Mouse (Mus musculus) hindbrain, embryonic 11.5 days (tissue): ENCODE results near the gene Rbm5. TPM values are rescaled to one million over a fixed set of nuclear protein-coding genes. Genes with fewer than 3 reads are reported as not detected.

ENCODE experiments used
- ATAC-seq: fragments of 200-750 bp; cut with Nextera tagmentation; 2 replicates; pipeline ENCODE4 v1.8.0; 2017; ENCODE audit warnings: mild to moderate bottlenecking, moderate TSS enrichment, moderate library complexity; ENCODE audit not compliant: low FRiP score
- DNase-seq: peaks from one replicate; pipeline ENCODE4 v3.0.0-alpha.2; 2015; ENCODE audit warnings: low spot score
- H3K27ac ChIP-seq: fragments of 300-500 bp; sonication (generic); 2 replicates; pipeline ENCODE4 v1.5.1; 2014; ENCODE audit warnings: mild to moderate bottlenecking, low read depth, low read length
- H3K27me3 ChIP-seq: fragments of 300-500 bp; sonication (generic); 2 replicates; pipeline ENCODE4 v1.6.1; 2014; ENCODE audit warnings: mild to moderate bottlenecking, low read length, moderate library complexity, mixed read lengths; ENCODE audit not compliant: control insufficient read depth, insufficient read depth
- H3K36me3 ChIP-seq: fragments of 300-500 bp; sonication (generic); 2 replicates; pipeline ENCODE4 v1.6.1; 2014; ENCODE audit warnings: mild to moderate bottlenecking, low read length, moderate library complexity, mixed read lengths; ENCODE audit not compliant: control insufficient read depth, insufficient read depth
- H3K4me1 ChIP-seq: fragments of 300-500 bp; sonication (generic); replicated peaks from 2 replicates; pipeline ENCODE4 v1.6.1; 2014; ENCODE audit warnings: low read length, mixed read lengths; ENCODE audit not compliant: control insufficient read depth, insufficient read depth
- H3K4me2 ChIP-seq: fragments of 300-500 bp; sonication (generic); replicated peaks from 2 replicates; pipeline ENCODE4 v1.6.1; 2014; ENCODE audit warnings: mild to moderate bottlenecking, low read depth, low read length
- H3K4me3 ChIP-seq: fragments of 300-500 bp; sonication (generic); 2 replicates; pipeline ENCODE4 v1.5.1; 2014; ENCODE audit warnings: low read depth, low read length
- H3K9ac ChIP-seq: fragments of 300-500 bp; sonication (generic); 2 replicates; pipeline ENCODE4 v1.6.1; 2014; ENCODE audit warnings: low read depth, low read length
- H3K9me3 ChIP-seq: fragments of 300-500 bp; sonication (generic); 2 replicates; pipeline ENCODE4 v1.6.1; 2016; ENCODE audit warnings: low read length; ENCODE audit not compliant: control insufficient read depth
- WGBS: fragments of 180-500 bp; shearing (Covaris S2); extraction: QIAGEN DNeasy Blood & Tissue Kit; methylation state at CpG from one replicate; pipeline ENCODE4 v1.1.7; 2014; 5-methylcytosine and 5-hydroxymethylcytosine counted together
- polyA plus RNA-seq: library from polyadenylated mRNA; unstranded; fragments of >200 nt; fragmentation: Nextera tagmentation; extraction: Ambion mirVana; gene quantifications from 2 replicates; pipeline ENCODE4 v1.2.1, GENCODE M21; 2014

Rbm5 gene
- polyA plus RNA-seq, 1 experiment from 2014 or later: 241 TPM

DNA sequence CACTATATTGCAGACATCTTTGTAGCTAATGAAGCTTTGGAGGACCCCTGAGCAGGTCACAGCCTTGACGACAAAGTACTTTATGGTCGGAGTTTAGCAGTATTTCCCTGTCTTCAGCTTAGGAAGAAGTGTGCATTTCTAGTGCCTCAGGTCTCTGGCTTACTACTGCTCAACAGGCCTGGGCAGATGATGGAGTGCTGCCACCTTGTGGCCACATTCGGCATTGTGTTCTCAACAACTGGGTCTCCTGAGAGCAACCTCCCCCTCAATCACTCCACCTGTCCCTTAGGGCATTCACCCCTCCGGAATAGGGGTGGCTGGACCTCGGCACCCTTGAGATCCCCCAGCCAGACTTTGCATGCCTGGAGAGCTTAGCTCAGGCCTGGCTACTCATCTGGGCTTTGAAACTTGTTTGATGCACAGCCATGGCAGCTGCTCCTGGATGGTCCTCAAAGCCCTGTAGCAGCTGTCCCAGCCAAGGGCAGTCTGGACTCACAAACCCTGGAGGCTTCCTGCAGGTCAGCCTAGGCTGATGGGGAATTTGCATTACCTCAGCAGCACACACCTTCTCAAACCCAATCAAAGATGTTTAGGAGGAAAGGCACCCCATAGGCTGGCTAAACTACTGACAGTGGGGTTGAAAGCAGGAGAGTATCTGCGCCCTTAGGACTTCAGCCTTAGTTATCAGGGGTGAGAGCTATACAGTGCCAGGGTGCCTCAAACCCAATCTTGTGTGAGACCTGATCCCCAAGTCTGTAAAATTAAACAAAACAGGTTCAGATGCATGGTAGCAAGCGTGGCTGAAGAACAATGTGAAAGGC, 32.6 kb downstream of the Rbm5 start:
- WGBS: 22% methylated on average over 7 of the region's 7 CpGs
- peaks cover 7% of the 10 kb centered on the region for H3K36me3 ChIP-seq
- peaks cover 14% of the 10 kb centered on the region for H3K27me3 ChIP-seq
- H3K27ac ChIP-seq: peak overlapping the region; percentile 56; the same call in 1 of the 2 replicates
- H3K4me1 ChIP-seq: peaks cover 15% of the 10 kb centered on the region
- no peaks in the 10 kb centered on the region for H3K9me3 ChIP-seq
- H3K4me3 ChIP-seq: no peak overlapping the region
- no peak overlapping the region for H3K4me2 ChIP-seq
- H3K9ac ChIP-seq: no peak overlapping the region
- DNase-seq (peak; percentile 94), ATAC-seq (peak; percentile 58)

GRCm38 (mm10) chr9:107736185-107736485, 34.7 kb downstream of the Rbm5 start:
- ATAC-seq (no peak), DNase-seq (no peak)
- 2% methylated on average over 7 of the region's 7 CpGs for WGBS

DNA sequence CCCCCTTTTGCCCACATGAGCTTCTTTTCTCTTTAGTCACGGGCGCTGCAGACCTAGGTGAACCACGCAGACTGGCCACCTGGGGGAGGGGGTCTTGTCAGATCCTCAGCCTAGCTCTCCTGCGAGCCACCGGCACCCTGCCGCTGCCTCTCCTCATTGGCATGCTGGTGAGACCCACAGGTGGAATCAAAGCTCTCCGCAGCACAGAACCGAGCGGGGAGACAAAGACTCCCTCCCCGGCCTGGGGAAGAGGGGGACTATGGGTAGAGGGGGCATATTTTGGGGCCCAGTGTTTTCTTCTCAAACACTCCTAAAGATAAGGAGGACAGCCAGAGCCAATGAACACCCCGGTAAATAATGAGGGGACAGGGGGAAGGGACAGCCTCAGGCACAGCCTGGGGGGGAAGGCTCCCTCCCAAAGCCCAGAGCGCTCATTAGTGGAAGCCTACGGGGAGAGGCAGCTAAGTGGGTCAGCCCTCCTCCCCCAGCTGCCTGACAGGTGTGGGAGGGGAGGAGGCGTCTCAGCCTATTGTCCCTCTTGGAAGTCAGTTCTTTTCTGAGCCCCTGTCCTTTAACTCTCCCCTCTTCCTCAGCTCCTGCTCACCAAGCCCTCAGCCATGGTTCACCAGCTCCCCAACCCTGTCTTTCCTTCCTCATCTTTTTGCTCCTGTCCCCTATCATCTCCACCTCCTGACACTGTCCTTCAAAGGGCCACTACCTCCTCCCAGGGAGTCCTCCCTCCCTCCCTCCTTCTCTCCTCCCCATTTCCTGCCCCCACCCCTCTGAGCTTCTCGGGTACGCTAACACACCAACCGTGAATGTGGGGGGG, 35.2 kb downstream of the Rbm5 start:
- ATAC-seq: no peak; the same call in 1 of the 2 replicates

More at GRCm38 (mm10) chr9:107736185-107736485, 34.7 kb downstream of the Rbm5 start:
- H3K27me3 ChIP-seq: peaks cover 14% of the 10 kb centered on the region
- H3K4me1 ChIP-seq: peaks cover 15% of the 10 kb centered on the region
- peak overlapping the region; percentile 29 for H3K4me2 ChIP-seq
- H3K9ac ChIP-seq: peak overlapping the region; percentile 33; the same call in 1 of the 2 replicates
- H3K27ac ChIP-seq: peak overlapping the region; percentile 69
- H3K4me3 ChIP-seq: no peak overlapping the region
- H3K36me3 ChIP-seq: peaks cover 3% of the 10 kb centered on the region; the same call in 1 of the 2 replicates
- H3K9me3 ChIP-seq: no peaks in the 10 kb centered on the region

GRCm38 (mm10) chr9:107734567-107734971, 36.2 kb downstream of the Rbm5 start:
- DNase-seq (no peak), ATAC-seq (no peak)
- 26% methylated on average over 7 of the region's 7 CpGs for WGBS
- H3K27me3 ChIP-seq: peaks cover 14% of the 10 kb centered on the region
- no peaks in the 10 kb centered on the region for H3K9me3 ChIP-seq
- H3K36me3 ChIP-seq: no peaks in the 10 kb centered on the region
- no peak overlapping the region for H3K4me2 ChIP-seq
- peaks cover 15% of the 10 kb centered on the region for H3K4me1 ChIP-seq
- no peak overlapping the region for H3K9ac ChIP-seq
- no peak overlapping the region for H3K4me3 ChIP-seq
- H3K27ac ChIP-seq: peak overlapping the region; percentile 44; the same call in 1 of the 2 replicates

More for the DNA sequence above, 35.2 kb downstream of the Rbm5 start:
- peak; percentile 50 for DNase-seq
- Histone ChIP-seq H3K4me1 (peaks cover 15% of the 10 kb centered on the region), H3K27me3 (peaks cover 14% of the 10 kb centered on the region), H3K9ac (peak overlapping the region; percentile 33; the same call in 1 of the 2 replicates), H3K36me3 (no peaks in the 10 kb centered on the region), H3K27ac (peak overlapping the region; percentile 69), H3K9me3 (no peaks in the 10 kb centered on the region), H3K4me3 (no peak overlapping the region), H3K4me2 (peak overlapping the region; percentile 29)
- 3% methylated on average over 17 of the region's 17 CpGs for WGBS

GRCm38 (mm10) chr9:107729709-107730108, 41.1 kb downstream of the Rbm5 start:
- 0 out of 2 replicates have a peak, but pooled peaks cover 2% of the 10 kb centered on the region for H3K4me1 ChIP-seq
- no peaks in the 10 kb centered on the region for H3K9me3 ChIP-seq
- 18% methylated on average over 3 of the region's 3 CpGs for whole genome bisulfite sequencing
- H3K4me3 ChIP-seq: no peak overlapping the region
- no peaks in the 10 kb centered on the region for H3K27me3 ChIP-seq
- no peak overlapping the region for H3K9ac ChIP-seq
- DNase-seq: peak; percentile 56
- ATAC-seq: no peak
- no peak overlapping the region for H3K4me2 ChIP-seq
- peak overlapping the region; percentile 19 for H3K27ac ChIP-seq
- no peaks in the 10 kb centered on the region for H3K36me3 ChIP-seq

GRCm38 (mm10) chr9:107728919-107729670, 41.7 kb downstream of the Rbm5 start:
- no peak overlapping the region for H3K4me2 ChIP-seq
- H3K9me3 ChIP-seq: no peaks in the 10 kb centered on the region
- H3K36me3 ChIP-seq: no peaks in the 10 kb centered on the region
- peak overlapping the region; percentile 19 for H3K27ac ChIP-seq
- 72% methylated on average over 6 of the region's 6 CpGs for WGBS
- no peak overlapping the region for H3K9ac ChIP-seq
- ATAC-seq (no peak), DNase-seq (no peak)
- no peak overlapping the region for H3K4me3 ChIP-seq
- no peaks in the 10 kb centered on the region for H3K27me3 ChIP-seq
- 0 out of 2 replicates have a peak, but pooled peaks cover 2% of the 10 kb centered on the region for H3K4me1 ChIP-seq

DNA sequence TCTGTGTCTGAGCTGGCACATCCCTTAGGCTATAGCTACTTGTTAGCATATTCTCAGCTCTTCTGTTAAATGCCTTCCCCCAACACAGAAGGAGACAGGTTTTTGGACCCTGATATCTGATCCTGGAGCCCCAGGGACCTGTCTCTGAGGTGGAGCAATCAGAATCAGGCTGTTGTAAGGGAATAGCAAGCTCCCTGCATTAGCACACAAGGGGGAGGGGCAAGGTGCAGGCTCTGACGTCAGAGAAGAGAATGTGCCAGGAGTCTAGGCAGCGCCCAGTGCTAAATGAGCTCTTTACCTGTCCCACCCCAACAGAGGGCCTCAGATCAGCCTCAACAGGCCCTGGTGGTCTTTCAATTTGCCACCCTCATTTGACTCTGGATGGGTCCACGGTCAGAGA, 43.8 kb downstream of the Rbm5 start:
- ATAC-seq (no peak), DNase-seq (no peak)
- no peaks in the 10 kb centered on the region for H3K9me3 ChIP-seq
- H3K4me3 ChIP-seq: no peak overlapping the region
- no peak overlapping the region for H3K27ac ChIP-seq
- H3K9ac ChIP-seq: no peak overlapping the region
- WGBS: 55% methylated on average over 3 of the region's 3 CpGs
- no peaks in the 10 kb centered on the region for H3K27me3 ChIP-seq
- no peak overlapping the region for H3K4me2 ChIP-seq
- no peaks in the 10 kb centered on the region for H3K36me3 ChIP-seq
- peaks cover 12% of the 10 kb centered on the region for H3K4me1 ChIP-seq

DNA sequence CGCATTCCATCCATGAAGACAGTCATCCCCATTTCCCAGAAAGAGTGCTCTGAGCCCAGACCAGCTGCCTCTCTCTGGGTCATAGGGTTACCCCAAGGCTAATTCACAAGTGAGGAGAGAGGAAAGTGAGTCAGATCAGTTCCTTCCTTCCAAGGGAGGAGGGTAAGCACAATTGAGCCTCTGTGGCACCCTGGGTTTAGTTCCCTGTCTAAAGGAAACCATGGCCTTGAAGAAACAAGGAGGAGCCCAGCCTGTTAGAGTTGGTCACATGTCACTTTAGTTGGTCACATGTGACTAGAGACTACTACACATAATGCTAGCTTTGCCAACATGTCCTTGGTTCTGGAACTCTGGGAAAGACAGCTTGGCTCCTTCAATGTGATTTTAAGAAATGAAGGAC, 46.0 kb downstream of the Rbm5 start:
- H3K4me1 ChIP-seq: peaks cover 12% of the 10 kb centered on the region
- H3K9me3 ChIP-seq: no peaks in the 10 kb centered on the region
- no peak overlapping the region for H3K9ac ChIP-seq
- H3K27me3 ChIP-seq: no peaks in the 10 kb centered on the region
- H3K27ac ChIP-seq: no peak overlapping the region
- ATAC-seq (no peak), DNase-seq (no peak)
- WGBS: 85% methylated on average over 1 of the region's 1 CpGs
- no peak overlapping the region for H3K4me2 ChIP-seq
- H3K4me3 ChIP-seq: no peak overlapping the region
- H3K36me3 ChIP-seq: no peaks in the 10 kb centered on the region
